Mouse (Mus musculus): ENCODE data around the gene Mllt6.

Gene Mllt6

GRCm38 (mm10) chr11:97658751-97659266 is 4.4 kb upstream of the Mllt6 start:
- H3K36me3 ChIP-seq (ENCODE audit: control insufficient read depth, insufficient read depth, low read length, poor library complexity, severe bottlenecking) = peaks cover 2% of the 10 kb centered on the region; the same call in 1 of the 2 replicates
- no peaks in the 10 kb centered on the region for H3K27me3 ChIP-seq (ENCODE audit: control insufficient read depth, insufficient read depth, low read length, poor library complexity, severe bottlenecking)
- DNase-seq (ENCODE audit: low read depth, low spot score) = no peak

- Histone ChIP-seq H3K36me3 (ENCODE audit: control insufficient read depth, insufficient read depth, low read length, poor library complexity, severe bottlenecking) (peaks cover 2% of the 10 kb centered on the region; the same call in 1 of the 2 replicates), H3K27me3 (ENCODE audit: control insufficient read depth, insufficient read depth, low read length, poor library complexity, severe bottlenecking) (no peaks in the 10 kb centered on the region)
- peak; percentile 94 for DNase-seq (ENCODE audit: low read depth, low spot score)
Observed at GRCm38 (mm10) chr11:97659267-97659989, 3.8 kb upstream of the Mllt6 start.

- peak; percentile 82 for DNase-seq (ENCODE audit: low read depth, low spot score)
- Histone ChIP-seq H3K27me3 (ENCODE audit: control insufficient read depth, insufficient read depth, low read length, poor library complexity, severe bottlenecking) (no peaks in the 10 kb centered on the region), H3K36me3 (ENCODE audit: control insufficient read depth, insufficient read depth, low read length, poor library complexity, severe bottlenecking) (peaks cover 2% of the 10 kb centered on the region; the same call in 1 of the 2 replicates)
Observed at GRCm38 (mm10) chr11:97659990-97660714, 3.1 kb upstream of the Mllt6 start.

GRCm38 (mm10) chr11:97660734-97661647 is 2.2 kb upstream of the Mllt6 start:
- Histone ChIP-seq H3K27me3 (ENCODE audit: control insufficient read depth, insufficient read depth, low read length, poor library complexity, severe bottlenecking) (no peaks in the 10 kb centered on the region), H3K36me3 (ENCODE audit: control insufficient read depth, insufficient read depth, low read length, poor library complexity, severe bottlenecking) (peaks cover 2% of the 10 kb centered on the region; the same call in 1 of the 2 replicates)
- peak; percentile 62 for DNase-seq (ENCODE audit: low read depth, low spot score)

- H3K27me3 ChIP-seq (ENCODE audit: control insufficient read depth, insufficient read depth, low read length, poor library complexity, severe bottlenecking) = no peaks in the 10 kb centered on the region
- peak; percentile 64 for DNase-seq (ENCODE audit: low read depth, low spot score)
- H3K36me3 ChIP-seq (ENCODE audit: control insufficient read depth, insufficient read depth, low read length, poor library complexity, severe bottlenecking) = peaks cover 6% of the 10 kb centered on the region; the same call in 1 of the 2 replicates
Observed at GRCm38 (mm10) chr11:97661648-97662133, 1.5 kb upstream of the Mllt6 start.

- Histone ChIP-seq H3K36me3 (ENCODE audit: control insufficient read depth, insufficient read depth, low read length, poor library complexity, severe bottlenecking) (peaks cover 7% of the 10 kb centered on the region), H3K27me3 (ENCODE audit: control insufficient read depth, insufficient read depth, low read length, poor library complexity, severe bottlenecking) (no peaks in the 10 kb centered on the region)
- peak; percentile 74 for DNase-seq (ENCODE audit: low read depth, low spot score)
Observed at GRCm38 (mm10) chr11:97662207-97662892, 864 bp upstream of the Mllt6 start.

- no peaks in the 10 kb centered on the region for H3K27me3 ChIP-seq (ENCODE audit: control insufficient read depth, insufficient read depth, low read length, poor library complexity, severe bottlenecking)
- H3K36me3 ChIP-seq (ENCODE audit: control insufficient read depth, insufficient read depth, low read length, poor library complexity, severe bottlenecking) = peaks cover 10% of the 10 kb centered on the region
- peak; percentile 43 for DNase-seq (ENCODE audit: low read depth, low spot score)
Observed at GRCm38 (mm10) chr11:97663528-97664338, 519 bp downstream of the Mllt6 start.

- DNase-seq (ENCODE audit: low read depth, low spot score) = no peak
- Histone ChIP-seq H3K27me3 (ENCODE audit: control insufficient read depth, insufficient read depth, low read length, poor library complexity, severe bottlenecking) (no peaks in the 10 kb centered on the region), H3K36me3 (ENCODE audit: control insufficient read depth, insufficient read depth, low read length, poor library complexity, severe bottlenecking) (peaks cover 8% of the 10 kb centered on the region)
Observed at GRCm38 (mm10) chr11:97664339-97664665, 1.1 kb downstream of the Mllt6 start.

GRCm38 (mm10) chr11:97664771-97665240 is 1.6 kb downstream of the Mllt6 start:
- no peak for DNase-seq (ENCODE audit: low read depth, low spot score)
- H3K27me3 ChIP-seq (ENCODE audit: control insufficient read depth, insufficient read depth, low read length, poor library complexity, severe bottlenecking) = no peaks in the 10 kb centered on the region
- peaks cover 11% of the 10 kb centered on the region for H3K36me3 ChIP-seq (ENCODE audit: control insufficient read depth, insufficient read depth, low read length, poor library complexity, severe bottlenecking)

- Histone ChIP-seq H3K36me3 (ENCODE audit: control insufficient read depth, insufficient read depth, low read length, poor library complexity, severe bottlenecking) (peaks cover 12% of the 10 kb centered on the region), H3K27me3 (ENCODE audit: control insufficient read depth, insufficient read depth, low read length, poor library complexity, severe bottlenecking) (no peaks in the 10 kb centered on the region)
- DNase-seq (ENCODE audit: low read depth, low spot score) = no peak
Observed at GRCm38 (mm10) chr11:97665431-97665830, 2.2 kb downstream of the Mllt6 start.

GRCm38 (mm10) chr11:97666221-97666620 is 3.0 kb downstream of the Mllt6 start:
- Histone ChIP-seq H3K27me3 (ENCODE audit: control insufficient read depth, insufficient read depth, low read length, poor library complexity, severe bottlenecking) (no peaks in the 10 kb centered on the region), H3K36me3 (ENCODE audit: control insufficient read depth, insufficient read depth, low read length, poor library complexity, severe bottlenecking) (peaks cover 16% of the 10 kb centered on the region)
- DNase-seq (ENCODE audit: low read depth, low spot score) = peak; percentile 33

- DNase-seq (ENCODE audit: low read depth, low spot score) = no peak
- peaks cover 16% of the 10 kb centered on the region for H3K36me3 ChIP-seq (ENCODE audit: control insufficient read depth, insufficient read depth, low read length, poor library complexity, severe bottlenecking)
- H3K27me3 ChIP-seq (ENCODE audit: control insufficient read depth, insufficient read depth, low read length, poor library complexity, severe bottlenecking) = no peaks in the 10 kb centered on the region
Observed at GRCm38 (mm10) chr11:97666794-97667193, 3.6 kb downstream of the Mllt6 start.

- H3K27me3 ChIP-seq (ENCODE audit: control insufficient read depth, insufficient read depth, low read length, poor library complexity, severe bottlenecking) = no peaks in the 10 kb centered on the region
- DNase-seq (ENCODE audit: low read depth, low spot score) = no peak
- peaks cover 19% of the 10 kb centered on the region for H3K36me3 ChIP-seq (ENCODE audit: control insufficient read depth, insufficient read depth, low read length, poor library complexity, severe bottlenecking)
Observed at GRCm38 (mm10) chr11:97668160-97668559, 4.9 kb downstream of the Mllt6 start.

Data from splenic B cell, adult 2 months (primary cell).